Mouse (Mus musculus) erythroblast, embryonic 14.5 days (primary cell): ENCODE results near the gene Stx8. TPM values are rescaled to one million over a fixed set of nuclear protein-coding genes. Genes with fewer than 3 reads are reported as not detected.

ENCODE experiments used
- H3K27me3 ChIP-seq: 2 replicates; pipeline ENCODE4 v1.6.1; 2012; ENCODE audit warnings: inconsistent platforms; ENCODE audit not compliant: control insufficient read depth
- H3K36me3 ChIP-seq: 2 replicates; pipeline ENCODE4 v1.6.1; 2012; ENCODE audit warnings: mild to moderate bottlenecking, inconsistent platforms; ENCODE audit not compliant: control insufficient read depth
- H3K4me1 ChIP-seq: 2 replicates; pipeline ENCODE4 v1.6.1; 2012; ENCODE audit warnings: inconsistent platforms; ENCODE audit not compliant: control insufficient read depth
- H3K4me3 ChIP-seq: replicated peaks from 2 replicates; pipeline ENCODE3; 2012; ENCODE audit warnings: moderate library complexity, mild to moderate bottlenecking, inconsistent platforms
- H3K9me3 ChIP-seq: 2 replicates; pipeline ENCODE4 v1.6.1; 2012; ENCODE audit warnings: low read length, inconsistent platforms, mixed read lengths; ENCODE audit not compliant: control insufficient read depth
- GATA1 ChIP-seq: IDR thresholded peaks from 2 replicates; pipeline ENCODE4 v1.6.1; 2012; ENCODE audit warnings: low read length, inconsistent platforms, mixed read lengths
- TAL1 ChIP-seq: IDR thresholded peaks from 3 replicates; pipeline ENCODE4 v1.6.1; 2012; ENCODE audit warnings: low read length, inconsistent platforms, mixed read lengths
- polyA plus RNA-seq: library from polyadenylated mRNA; stranded (reverse); fragments of >175 nt; gene quantifications from 2 replicates; pipeline ENCODE4 v1.2.3, GENCODE M21; 2012

The Stx8 gene
- polyA plus RNA-seq, 1 experiment, result 0.17 TPM

DNA sequence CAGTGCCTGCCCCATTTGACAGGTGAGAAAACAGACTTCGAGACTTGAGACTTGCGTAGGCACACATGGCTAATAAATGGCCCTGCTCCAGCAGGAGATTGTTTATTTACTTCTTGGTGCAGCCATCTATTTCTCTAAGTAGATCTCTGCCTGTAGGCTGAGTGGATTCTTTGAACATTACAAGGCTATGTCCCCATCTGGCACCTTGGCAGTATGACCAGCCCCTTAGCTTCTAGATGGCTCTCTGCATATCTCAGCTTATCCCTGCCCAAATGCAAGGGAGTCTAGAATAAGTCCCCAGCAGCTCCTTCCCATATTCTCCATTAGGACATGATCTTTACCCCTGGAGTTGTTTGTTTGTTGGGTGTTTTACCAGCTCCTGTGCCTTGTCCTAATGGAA, 72.1 kb downstream of the Stx8 start:
- Histone ChIP-seq H3K9me3 (no peaks in the 10 kb centered on the region), H3K36me3 (no peaks in the 10 kb centered on the region)
- TF ChIP-seq GATA1 (no peak), TAL1 (no peak)

GRCm38 (mm10) chr11:68044181-68044580, 78.2 kb downstream of the Stx8 start:
- Histone ChIP-seq H3K36me3 (no peaks in the 10 kb centered on the region), H3K27me3 (no peaks in the 10 kb centered on the region), H3K9me3 (no peaks in the 10 kb centered on the region), H3K4me3 (no peak overlapping the region), H3K4me1 (no peaks in the 10 kb centered on the region)
- TF ChIP-seq GATA1, result no peak
- TF ChIP-seq TAL1, result no peak

More for the DNA sequence above, 72.1 kb downstream of the Stx8 start:
- Histone ChIP-seq H3K4me3 (no peak overlapping the region), H3K4me1 (no peaks in the 10 kb centered on the region), H3K27me3 (no peaks in the 10 kb centered on the region)

GRCm38 (mm10) chr11:68046916-68047315, 80.9 kb downstream of the Stx8 start:
- no peaks in the 10 kb centered on the region for H3K36me3 ChIP-seq
- H3K27me3 ChIP-seq, result no peaks in the 10 kb centered on the region
- no peaks in the 10 kb centered on the region for H3K9me3 ChIP-seq
- TF ChIP-seq GATA1, result no peak
- no peak for TF ChIP-seq TAL1
- H3K4me3 ChIP-seq, result no peak overlapping the region
- H3K4me1 ChIP-seq, result no peaks in the 10 kb centered on the region

GRCm38 (mm10) chr11:68049261-68050165, 83.5 kb downstream of the Stx8 start:
- no peaks in the 10 kb centered on the region for H3K4me1 ChIP-seq
- H3K27me3 ChIP-seq, result no peaks in the 10 kb centered on the region
- no peak overlapping the region for H3K4me3 ChIP-seq
- no peaks in the 10 kb centered on the region for H3K36me3 ChIP-seq
- TF ChIP-seq TAL1 (no peak), GATA1 (no peak)
- H3K9me3 ChIP-seq, result no peaks in the 10 kb centered on the region

- no peak overlapping the region for H3K4me3 ChIP-seq
- H3K36me3 ChIP-seq, result no peaks in the 10 kb centered on the region
- no peaks in the 10 kb centered on the region for H3K27me3 ChIP-seq
- H3K9me3 ChIP-seq, result no peaks in the 10 kb centered on the region
- TF ChIP-seq GATA1, result no peak
- no peak for TF ChIP-seq TAL1
- no peaks in the 10 kb centered on the region for H3K4me1 ChIP-seq
These were observed 84.7 kb downstream of the Stx8 start for GRCm38 (mm10) chr11:68050725-68051124.

DNA sequence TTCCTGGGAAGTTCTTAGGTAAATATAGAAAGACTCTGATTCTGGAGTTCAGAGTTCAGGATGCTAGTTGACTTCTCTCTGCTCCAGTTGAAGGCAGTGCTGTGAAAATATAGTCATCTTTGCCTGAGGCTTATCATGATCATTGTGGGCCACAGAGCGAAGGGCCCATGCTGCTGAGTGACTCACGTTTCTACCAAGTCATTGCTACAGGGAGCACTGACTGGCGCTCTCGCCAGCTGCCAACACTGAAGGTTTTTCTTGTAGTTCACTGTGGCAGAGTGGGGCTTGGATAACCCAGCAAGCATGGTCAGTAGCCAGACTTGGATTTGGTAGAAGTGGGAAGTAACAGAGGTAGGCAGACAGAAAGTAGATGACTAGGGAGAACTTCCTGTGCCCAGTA, 85.3 kb downstream of the Stx8 start:
- H3K27me3 ChIP-seq, result no peaks in the 10 kb centered on the region
- H3K4me1 ChIP-seq, result no peaks in the 10 kb centered on the region
- no peaks in the 10 kb centered on the region for H3K9me3 ChIP-seq
- no peaks in the 10 kb centered on the region for H3K36me3 ChIP-seq
- no peak overlapping the region for H3K4me3 ChIP-seq
- TF ChIP-seq TAL1, result no peak
- TF ChIP-seq GATA1, result no peak

DNA sequence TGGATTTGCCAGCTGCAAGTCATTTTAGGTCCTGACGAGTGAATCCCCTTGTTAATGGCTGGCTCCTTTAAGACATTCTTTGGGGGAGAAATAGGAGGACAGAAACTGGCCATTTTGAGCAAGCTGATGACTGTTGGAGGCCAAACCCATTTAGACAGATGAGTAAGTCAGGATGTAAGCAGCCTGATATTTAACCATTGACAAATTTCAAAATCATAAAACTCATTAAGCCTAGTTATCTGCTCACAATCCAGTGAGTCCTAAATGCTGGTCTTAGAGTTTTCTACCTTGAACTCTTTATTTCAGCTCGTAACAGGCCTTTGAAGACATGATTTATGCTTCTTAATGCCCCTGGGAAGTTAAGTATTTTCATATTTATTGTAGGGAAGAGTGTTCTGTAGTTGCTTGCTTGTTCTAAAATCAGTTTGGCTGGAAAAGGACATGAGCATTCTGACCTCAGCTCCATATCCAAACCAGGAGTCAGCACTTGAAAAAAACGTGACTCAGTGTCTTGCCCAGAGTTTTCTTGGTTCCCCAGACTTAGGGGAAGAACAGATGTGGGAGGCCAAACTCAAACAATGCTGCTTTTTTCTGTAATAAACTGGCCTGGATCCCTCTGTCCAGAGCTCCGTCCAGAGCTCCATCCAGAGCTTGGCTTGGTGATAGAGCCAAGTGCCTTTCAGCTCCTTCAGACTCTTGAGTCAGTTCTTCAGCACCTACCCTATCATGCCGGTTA, 92.6 kb downstream of the Stx8 start:
- TF ChIP-seq TAL1 (no peak), GATA1 (no peak)
- H3K4me3 ChIP-seq, result no peak overlapping the region
- H3K4me1 ChIP-seq, result no peaks in the 10 kb centered on the region
- no peaks in the 10 kb centered on the region for H3K36me3 ChIP-seq
- no peaks in the 10 kb centered on the region for H3K9me3 ChIP-seq
- H3K27me3 ChIP-seq, result no peaks in the 10 kb centered on the region

- Histone ChIP-seq H3K27me3 (no peaks in the 10 kb centered on the region), H3K4me3 (no peak overlapping the region), H3K36me3 (no peaks in the 10 kb centered on the region), H3K9me3 (no peaks in the 10 kb centered on the region), H3K4me1 (no peaks in the 10 kb centered on the region)
- TF ChIP-seq GATA1 (no peak), TAL1 (no peak)
These were observed 94.7 kb downstream of the Stx8 start for GRCm38 (mm10) chr11:68060651-68061050.

GRCm38 (mm10) chr11:68062116-68062515, 96.1 kb downstream of the Stx8 start:
- H3K27me3 ChIP-seq, result no peaks in the 10 kb centered on the region
- H3K36me3 ChIP-seq, result no peaks in the 10 kb centered on the region
- no peaks in the 10 kb centered on the region for H3K4me1 ChIP-seq
- no peak for TF ChIP-seq GATA1
- TF ChIP-seq TAL1, result no peak
- no peak overlapping the region for H3K4me3 ChIP-seq
- no peaks in the 10 kb centered on the region for H3K9me3 ChIP-seq

- TF ChIP-seq GATA1 (no peak), TAL1 (no peak)
- Histone ChIP-seq H3K4me1 (no peaks in the 10 kb centered on the region), H3K36me3 (no peaks in the 10 kb centered on the region), H3K4me3 (no peak overlapping the region), H3K27me3 (no peaks in the 10 kb centered on the region), H3K9me3 (no peaks in the 10 kb centered on the region)
These were observed 101.8 kb downstream of the Stx8 start for GRCm38 (mm10) chr11:68067806-68068205.
